8 mouse cellular contexts compared by ENCODE assay signal in genomic region chr16:90727233-90728115, GRCm38 (mm10). TPM values are rescaled to one million over a fixed set of nuclear protein-coding genes. Genes with fewer than 3 reads are reported as not detected.
A peak's percentile ranks its signal among the peaks of the same experiment; 100 is the strongest.
DNase-seq lines count a peak whose midpoint lies in the region; ATAC-seq and TF ChIP-seq lines count a peak whose summit lies in the region.

TSS of gene Mis18a (minus strand) at chr16:90727404.

- TF ChIP-seq POLR2A in bone marrow macrophage, adult 2 months (IDR thresholded peaks at IDR 0.05; ENCODE audit: borderline replicate concordance, low read depth, low read length), result peak; percentile 47; the same call in 1 of the 2 replicates
- TF ChIP-seq POLR2A in embryonic fibroblast, embryonic 13.5 days (IDR thresholded peaks at IDR 0.05; ENCODE audit: low read depth, low read length), result peak; percentile 98

- peak within 1 kb of the TSS; percentile 81 for H3K9ac ChIP-seq in kidney, embryonic 14.5 days (ENCODE audit: low read depth, low read length)
- peak within 1 kb of the TSS; percentile 63 for H3K9ac ChIP-seq in limb, embryonic 15.5 days

- 2% methylated on average over 53 of the region's 53 CpGs for WGBS in kidney, embryonic 14.5 days
- 2% methylated on average over 53 of the region's 53 CpGs for WGBS in limb, embryonic 15.5 days

- peak within 1 kb of the TSS; percentile 87 for H3K4me2 ChIP-seq in kidney, embryonic 14.5 days (replicated peaks; ENCODE audit: low read depth, low read length)
- H3K4me2 ChIP-seq in limb, embryonic 15.5 days, result peak within 1 kb of the TSS; percentile 96

- 0 out of 2 replicates have a peak within 1 kb of the TSS, but pooled peaks have one; percentile 22 for H3K27ac ChIP-seq in bone marrow macrophage, adult 2 months (ENCODE audit: insufficient read depth, low read depth, low read length)
- H3K27ac ChIP-seq in embryonic fibroblast, embryonic 13.5 days (ENCODE audit: insufficient read depth, low read length), result 0 out of 2 replicates have a peak within 1 kb of the TSS, but pooled peaks have one; percentile 6
- peak within 1 kb of the TSS; percentile 69; the same call in 1 of the 2 replicates for H3K27ac ChIP-seq in kidney, embryonic 14.5 days (ENCODE audit: low read depth, low read length)
- peak within 1 kb of the TSS; percentile 87 for H3K27ac ChIP-seq in limb, embryonic 15.5 days

- ATAC-seq in kidney, embryonic 14.5 days (ENCODE audit: low FRiP score, low TSS enrichment), result peak; percentile 95
- peak; percentile 89 for ATAC-seq in limb, embryonic 15.5 days (ENCODE audit: insufficient number of reproducible peaks, low FRiP score, low TSS enrichment, low read depth)

- peak; percentile 97 for DNase-seq in A20 (ENCODE audit: low read depth, low spot score)
- DNase-seq in heart, adult 9 months (ENCODE audit: low spot score in 2 of 2), result peak; percentile 93 to 95
- DNase-seq in monocyte, adult 2 months (ENCODE audit: low read depth in 1 of 2, low spot score in 2 of 2), result peak; percentile 82 to 89
- peak; percentile 94 to 95 for DNase-seq in spleen, postnatal 36 days (ENCODE audit: low spot score in 2 of 2)

- no peaks in the 10 kb centered on the region for H3K27me3 ChIP-seq in kidney, embryonic 14.5 days (ENCODE audit: control insufficient read depth, insufficient read depth, low read length)
- H3K27me3 ChIP-seq in limb, embryonic 15.5 days, result no peaks in the 10 kb centered on the region

- peak within 1 kb of the TSS; percentile 93 for H3K4me3 ChIP-seq in bone marrow macrophage, adult 2 months (ENCODE audit: insufficient read depth, low read length)
- H3K4me3 ChIP-seq in embryonic fibroblast, embryonic 13.5 days (ENCODE audit: insufficient read depth, low read length), result peak within 1 kb of the TSS; percentile 85
- H3K4me3 ChIP-seq in kidney, embryonic 14.5 days (ENCODE audit: low read length), result peak within 1 kb of the TSS; percentile 78
- peak within 1 kb of the TSS; percentile 71 for H3K4me3 ChIP-seq in limb, embryonic 15.5 days

- peaks cover 4% of the 10 kb centered on the region; the same call in 1 of the 2 replicates for H3K9me3 ChIP-seq in kidney, embryonic 14.5 days (ENCODE audit: control insufficient read depth, low read length)
- H3K9me3 ChIP-seq in limb, embryonic 15.5 days, result no peaks in the 10 kb centered on the region; the same call in 1 of the 2 replicates

- H3K4me1 ChIP-seq in bone marrow macrophage, adult 2 months (ENCODE audit: control insufficient read depth, insufficient read depth, low read length), result peaks cover 2% of the 10 kb centered on the region; the same call in 1 of the 2 replicates
- H3K4me1 ChIP-seq in embryonic fibroblast, embryonic 13.5 days (ENCODE audit: control insufficient read depth, insufficient read depth, low read length), result 0 out of 2 replicates have a peak, but pooled peaks cover 3% of the 10 kb centered on the region
- 0 out of 2 replicates have a peak, but pooled peaks cover 4% of the 10 kb centered on the region for H3K4me1 ChIP-seq in kidney, embryonic 14.5 days (ENCODE audit: control insufficient read depth, insufficient read depth, low read length)
- H3K4me1 ChIP-seq in limb, embryonic 15.5 days, result peaks cover 8% of the 10 kb centered on the region

- TF ChIP-seq CTCF in bone marrow macrophage, adult 2 months (IDR thresholded peaks at IDR 0.05; ENCODE audit: low read depth, low read length), result no peak
- TF ChIP-seq CTCF in embryonic fibroblast, embryonic 13.5 days (IDR thresholded peaks at IDR 0.05; ENCODE audit: borderline replicate concordance, insufficient read depth, low read length), result no peak

- H3K36me3 ChIP-seq in kidney, embryonic 14.5 days (ENCODE audit: control insufficient read depth, insufficient read depth, low read length), result peaks cover 14% of the 10 kb centered on the region; the same call in 1 of the 2 replicates
- peaks cover 18% of the 10 kb centered on the region; the same call in 1 of the 2 replicates for H3K36me3 ChIP-seq in limb, embryonic 15.5 days

RNA-seq across cellular contexts. Expression of gene Mis18a, which starts in this region (rescaled TPM):
- polyA plus RNA-seq in bone marrow macrophage, adult 2 months (2012; ENCODE audit: insufficient read depth, insufficient read length, missing spikeins), result 40.1 and 44.4 TPM in 2 replicates
- 16.7 and 17.5 TPM in 2 replicates for polyA plus RNA-seq in embryonic fibroblast, embryonic 13.5 days (2011; ENCODE audit: insufficient read length, low read depth, missing spikeins)
- polyA plus RNA-seq in kidney, embryonic 14.5 days (2014; fragmentation: Nextera tagmentation; extraction: Ambion mirVana), result 72.5 and 93.7 TPM in 2 replicates
- polyA plus RNA-seq in limb, embryonic 15.5 days (2015; fragmentation: Nextera tagmentation; extraction: Ambion mirVana), result 50.4 and 57.0 TPM in 2 replicates

Comparison
In these comparisons a context has a peak if more than half of its experiments do, and no peak if none do; other contexts are left out.
1. Peak in every context shown above with its lines: DNase-seq, ATAC-seq, H3K4me3 ChIP-seq and H3K27ac ChIP-seq.
2. H3K27ac ChIP-seq: peak in every context shown above with its lines; median percentile 87 in limb, embryonic 15.5 days; 69 in kidney, embryonic 14.5 days; 22 in bone marrow macrophage, adult 2 months; 6 in embryonic fibroblast, embryonic 13.5 days.